Mouse (Mus musculus) brown adipose tissue, adult 24 weeks (tissue): ENCODE data around the gene Gm20908. TPM values are rescaled to one million over a fixed set of nuclear protein-coding genes. Genes with fewer than 3 reads are reported as not detected.
"Not testable (repeated sequence)": the region's sequence is repeated elsewhere in the genome, so short reads cannot be mapped to it uniquely, and the experiment has no call there.

ENCODE experiments used
- H3K27ac ChIP-seq: fragments of 200-500 bp; replicated peaks from 2 replicates; pipeline ENCODE4 v1.5.1; 2012; ENCODE audit warnings: low read depth, mild to moderate bottlenecking, low read length
- H3K4me1 ChIP-seq: fragments of 200-500 bp; 2 replicates; pipeline ENCODE4 v1.6.1; 2012; ENCODE audit warnings: low read length, mixed read lengths; ENCODE audit not compliant: control insufficient read depth, insufficient read depth, insufficient read length
- H3K4me3 ChIP-seq: fragments of 200-500 bp; 2 replicates; pipeline ENCODE4 v1.5.1; 2012; ENCODE audit warnings: low read depth, mild to moderate bottlenecking, low read length, moderate library complexity; ENCODE audit not compliant: insufficient read depth
- polyA plus RNA-seq: library from polyadenylated mRNA; stranded (reverse); fragments of >200 nt; gene quantifications from 2 replicates; pipeline ENCODE4 v1.2.4, GENCODE M21; 2012; ENCODE audit not compliant: missing spikeins, insufficient read depth, insufficient read length

Gene Gm20908
- not detected in 2 replicates for polyA plus RNA-seq

DNA sequence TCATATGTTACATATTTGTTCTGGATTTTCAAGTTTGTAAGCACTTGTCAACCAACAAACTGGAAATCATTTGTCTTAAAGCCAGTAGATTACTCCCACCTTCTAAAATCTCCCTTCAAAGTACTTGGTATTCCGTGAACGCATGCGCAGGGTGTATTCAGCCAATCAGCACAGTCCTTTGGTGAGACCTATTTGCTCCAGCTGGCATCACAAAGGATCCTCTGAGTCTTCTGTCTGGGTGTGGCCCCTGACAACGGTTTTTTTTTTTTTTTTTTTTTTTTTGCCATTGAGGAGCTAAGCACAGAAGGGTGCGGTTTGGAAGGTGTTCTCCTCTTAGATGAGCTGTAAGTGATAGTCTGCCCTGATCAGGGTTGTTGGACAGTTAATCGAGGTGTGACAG lies at the start of gene Gm20908:
Gene Gm20908, plus strand, starts transcription at position 301 of the 400 bp plus-strand sequence.
- not testable (repeated sequence) for H3K27ac ChIP-seq, H3K4me3 ChIP-seq, H3K4me1 ChIP-seq
